Mouse (Mus musculus) heart, postnatal 0 days (tissue): ENCODE measurements around the gene Mfsd11. TPM values are rescaled to one million over a fixed set of nuclear protein-coding genes. Genes with fewer than 3 reads are reported as not detected.

Experiments used
- ATAC-seq: fragments of 200-750 bp; cut with Nextera tagmentation; 2 replicates; pipeline ENCODE4 v1.8.0; 2017; ENCODE audit warnings: low read depth, moderate number of reproducible peaks, moderate library complexity; ENCODE audit not compliant: insufficient read depth
- DNase-seq: peaks from one replicate; pipeline ENCODE4 v3.0.0-alpha.2; 2016; ENCODE audit warnings: low spot score
- H3K27ac ChIP-seq: fragments of 300-500 bp; sonication (generic); 2 replicates; pipeline ENCODE4 v1.5.1; 2014; ENCODE audit warnings: low read depth, mild to moderate bottlenecking
- H3K27me3 ChIP-seq: fragments of 300-500 bp; sonication (generic); 2 replicates; pipeline ENCODE4 v1.6.1; 2014; ENCODE audit warnings: low read length, mixed read lengths; ENCODE audit not compliant: control insufficient read depth, insufficient read depth
- H3K36me3 ChIP-seq: fragments of 300-500 bp; sonication (generic); replicated peaks from 2 replicates; pipeline ENCODE4 v1.6.1; 2014; ENCODE audit warnings: low read length, mixed read lengths; ENCODE audit not compliant: control insufficient read depth, insufficient read depth
- H3K4me1 ChIP-seq: fragments of 300-500 bp; sonication (generic); 2 replicates; pipeline ENCODE4 v1.6.1; 2014; ENCODE audit warnings: antibody characterized with exemption; ENCODE audit not compliant: control insufficient read depth, insufficient read depth
- H3K4me2 ChIP-seq: fragments of 300-500 bp; sonication (generic); 2 replicates; pipeline ENCODE4 v1.6.1; 2014; ENCODE audit warnings: low read depth, mild to moderate bottlenecking, low read length, moderate library complexity
- H3K4me3 ChIP-seq: fragments of 300-500 bp; sonication (generic); 2 replicates; pipeline ENCODE4 v1.5.1; 2014; ENCODE audit warnings: low read depth, low read length
- H3K9ac ChIP-seq: fragments of 300-500 bp; sonication (generic); replicated peaks from 2 replicates; pipeline ENCODE4 v1.6.1; 2014; ENCODE audit warnings: low read depth, low read length, mixed read lengths
- H3K9me3 ChIP-seq: fragments of 300-500 bp; sonication (generic); replicated peaks from 2 replicates; pipeline ENCODE4 v1.6.1; 2016; ENCODE audit warnings: low read length; ENCODE audit not compliant: control insufficient read depth
- CTCF ChIP-seq: IDR thresholded peaks from 2 replicates; pipeline ENCODE4 v1.5.1; 2016; ENCODE audit warnings: antibody characterized with exemption, control low read depth, low read depth
- EP300 ChIP-seq: IDR thresholded peaks from 2 replicates; pipeline ENCODE4 v1.6.1; 2016; ENCODE audit warnings: antibody characterized with exemption, low read depth
- WGBS: fragments of 180-500 bp; shearing (Covaris S2); extraction: QIAGEN DNeasy Blood & Tissue Kit; methylation state at CpG from one replicate; pipeline ENCODE4 v1.1.7; 2014; 5-methylcytosine and 5-hydroxymethylcytosine counted together
- polyA plus RNA-seq: library from polyadenylated mRNA; unstranded; fragments of >200 nt; fragmentation: Nextera tagmentation; extraction: Ambion mirVana; gene quantifications from 2 replicates; pipeline ENCODE4 v1.2.1, GENCODE M21; 2015
- total RNA-seq: library from RNA; depleted of rRNA; stranded (reverse); fragments of >200 nt; gene quantifications from 2 replicates; pipeline ENCODE4 v1.2.3, GENCODE M21; 2014; ENCODE audit warnings: low replicate concordance

The Mfsd11 gene
- total and polyA plus RNA-seq, 2 experiments from 2014 or later: 44.5 to 46.3 TPM

DNA sequence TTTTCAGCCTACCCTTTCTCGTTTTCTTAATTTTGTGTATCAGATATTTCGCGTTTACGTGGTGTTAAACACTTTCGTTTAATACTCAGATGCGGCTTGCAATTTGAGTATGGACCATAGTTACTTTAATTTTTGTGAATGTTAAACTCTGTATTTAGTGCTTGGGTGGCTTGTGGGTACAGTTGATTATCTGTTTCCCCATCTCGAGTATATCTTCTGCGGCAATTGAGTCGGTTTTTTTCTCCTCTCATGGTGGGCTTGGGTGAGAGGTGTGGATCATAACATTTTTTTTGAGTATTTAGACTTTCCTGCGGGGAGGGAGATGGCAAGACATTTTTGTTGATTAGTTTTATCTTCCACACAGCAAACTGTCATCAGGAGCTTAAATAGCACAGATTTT is 2.0 kb downstream of the Mfsd11 start:
- H3K4me3 ChIP-seq: peak overlapping the region; percentile 95
- peak overlapping the region; percentile 99 for H3K9ac ChIP-seq
- peak overlapping the region; percentile 99 for H3K27ac ChIP-seq
- no peak for DNase-seq
- no peak for TF ChIP-seq EP300
- no peak for TF ChIP-seq CTCF
- no peaks in the 10 kb centered on the region for H3K9me3 ChIP-seq
- peak overlapping the region; percentile 64 for H3K4me2 ChIP-seq
- H3K4me1 ChIP-seq: peaks cover 12% of the 10 kb centered on the region; the same call in 1 of the 2 replicates
- peaks cover 39% of the 10 kb centered on the region for H3K36me3 ChIP-seq
- H3K27me3 ChIP-seq: no peaks in the 10 kb centered on the region
- WGBS: 17% methylated on average over 10 of the region's 10 CpGs
- no peak for ATAC-seq

DNA sequence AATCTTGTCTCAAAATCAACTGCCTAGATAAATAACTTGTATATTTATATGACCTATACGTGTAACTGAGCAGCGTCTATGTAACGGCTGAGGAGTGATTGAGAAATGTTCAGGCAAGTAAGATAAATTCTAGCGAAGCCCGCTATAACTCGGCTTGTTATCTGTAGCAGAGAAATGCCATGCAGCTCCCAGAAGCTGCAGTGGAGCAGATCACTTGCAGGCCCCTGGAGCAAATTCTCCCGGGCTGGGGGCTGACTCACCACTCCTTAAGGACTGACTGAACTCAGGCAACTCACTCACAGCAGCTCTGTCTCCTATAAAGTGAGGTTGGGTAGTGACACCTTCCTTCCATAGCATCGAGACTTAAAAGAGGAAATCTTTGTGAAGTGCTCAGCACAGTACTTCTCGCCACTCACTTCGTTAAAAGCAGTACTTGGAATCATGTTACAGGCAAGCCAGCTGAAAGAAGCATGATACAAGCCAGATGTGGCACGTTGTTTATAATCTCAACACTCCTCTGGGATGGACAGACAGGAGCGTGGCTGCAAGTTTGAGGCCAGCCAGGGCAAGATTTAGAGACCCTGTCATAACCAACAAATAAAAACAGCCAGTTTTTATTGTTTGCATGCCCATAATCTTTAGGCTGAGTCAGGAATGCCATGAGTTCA is 5.1 kb downstream of the Mfsd11 start:
- no peak overlapping the region for H3K27ac ChIP-seq
- no peak overlapping the region for H3K9ac ChIP-seq
- DNase-seq (no peak), ATAC-seq (no peak)
- H3K36me3 ChIP-seq: peaks cover 48% of the 10 kb centered on the region
- H3K9me3 ChIP-seq: no peaks in the 10 kb centered on the region
- H3K4me2 ChIP-seq: no peak overlapping the region
- H3K4me1 ChIP-seq: peaks cover 9% of the 10 kb centered on the region; the same call in 1 of the 2 replicates
- no peaks in the 10 kb centered on the region for H3K27me3 ChIP-seq
- WGBS: 31% methylated on average over 12 of the region's 12 CpGs
- TF ChIP-seq CTCF (no peak), EP300 (no peak)
- H3K4me3 ChIP-seq: no peak overlapping the region

DNA sequence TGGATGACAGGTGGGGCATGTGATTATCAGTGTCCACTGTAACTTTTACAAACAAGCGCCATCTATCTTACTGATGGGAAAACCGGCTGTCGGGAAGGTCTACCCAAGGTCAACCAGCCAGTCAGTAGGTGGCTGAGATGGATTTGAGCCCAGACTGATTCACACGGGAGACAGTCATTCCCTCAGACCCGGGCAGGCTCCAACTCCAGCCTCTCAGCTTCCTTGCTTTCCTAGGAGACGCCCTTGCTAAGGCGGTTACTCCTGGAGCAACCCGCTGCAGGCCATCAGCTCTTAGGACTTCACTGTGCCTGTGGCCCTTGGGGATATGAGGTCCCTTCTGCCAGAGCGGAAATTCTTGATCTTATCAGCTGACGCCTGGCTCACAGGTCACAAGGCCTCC is 12.2 kb downstream of the Mfsd11 start:
- DNase-seq (peak; percentile 65), ATAC-seq (peak; percentile 67)
- Histone ChIP-seq H3K4me3 (no peak overlapping the region), H3K27ac (peak overlapping the region; percentile 83), H3K4me2 (no peak overlapping the region), H3K9me3 (no peaks in the 10 kb centered on the region), H3K36me3 (peaks cover 75% of the 10 kb centered on the region), H3K9ac (no peak overlapping the region), H3K4me1 (peaks cover 13% of the 10 kb centered on the region; the same call in 1 of the 2 replicates), H3K27me3 (no peaks in the 10 kb centered on the region)
- TF ChIP-seq CTCF (peak; percentile 17; the same call in 1 of the 2 replicates), EP300 (no peak)
- WGBS: 17% methylated on average over 10 of the region's 10 CpGs

DNA sequence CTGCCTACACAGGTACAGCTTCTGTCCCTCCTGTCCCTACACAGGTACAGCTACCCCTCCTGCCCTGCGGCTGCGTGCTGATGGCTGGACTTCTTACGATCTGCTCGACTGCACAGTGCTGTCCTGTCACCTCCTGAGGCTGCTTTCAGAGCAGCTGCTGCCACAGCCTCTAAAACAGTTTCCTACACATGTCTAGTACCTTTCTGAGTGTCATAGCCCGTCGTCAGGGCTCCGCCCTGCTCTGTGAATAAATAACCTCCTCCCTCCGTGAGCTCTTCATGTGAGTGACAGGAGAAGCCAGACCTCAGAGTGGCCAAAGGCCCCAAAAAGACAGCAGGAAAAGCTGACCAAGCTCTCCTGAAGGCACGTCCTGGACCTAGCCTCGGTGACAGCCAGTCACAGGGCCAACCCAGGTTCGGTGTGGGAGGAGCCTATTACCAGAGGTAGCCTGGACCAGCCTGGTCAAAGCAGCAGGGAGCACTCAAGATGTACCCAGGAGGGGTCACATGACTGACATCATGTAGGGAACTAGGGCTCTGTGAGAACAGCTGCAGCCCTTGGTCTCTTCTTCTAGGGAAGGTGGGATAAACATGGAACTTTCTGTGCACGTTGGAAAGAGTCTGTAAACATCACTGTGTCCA is 13.8 kb downstream of the Mfsd11 start:
- WGBS: 73% methylated on average over 12 of the region's 12 CpGs
- ATAC-seq (no peak), DNase-seq (peak; percentile 3)
- no peaks in the 10 kb centered on the region for H3K27me3 ChIP-seq
- TF ChIP-seq EP300 (no peak), CTCF (no peak)
- no peak overlapping the region for H3K27ac ChIP-seq
- H3K4me1 ChIP-seq: peaks cover 13% of the 10 kb centered on the region; the same call in 1 of the 2 replicates
- peaks cover 67% of the 10 kb centered on the region for H3K36me3 ChIP-seq
- H3K9ac ChIP-seq: no peak overlapping the region
- H3K9me3 ChIP-seq: no peaks in the 10 kb centered on the region
- H3K4me3 ChIP-seq: no peak overlapping the region
- H3K4me2 ChIP-seq: no peak overlapping the region

DNA sequence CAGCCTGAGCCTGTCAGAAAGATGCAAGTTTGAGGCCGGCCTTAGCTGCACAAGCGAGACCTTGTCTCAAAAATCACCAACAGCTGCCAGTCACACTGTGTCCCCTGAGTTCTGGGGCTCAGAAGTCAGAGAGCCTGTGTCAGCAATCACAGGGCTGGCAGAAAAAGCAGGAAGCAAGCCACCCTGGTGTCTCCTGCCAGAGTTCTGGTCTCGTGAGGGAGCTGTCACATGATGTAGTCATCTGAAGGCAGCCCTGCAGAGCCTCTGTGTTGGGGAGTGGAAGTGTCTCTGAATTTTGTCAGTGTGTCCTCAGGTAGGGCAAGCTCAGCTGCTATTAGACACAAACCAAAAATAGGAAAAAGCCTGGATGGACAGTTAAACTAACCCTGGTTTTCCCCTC is 15.9 kb downstream of the Mfsd11 start:
- TF ChIP-seq EP300: peak; percentile 72
- no peak for TF ChIP-seq CTCF
- peaks cover 64% of the 10 kb centered on the region for H3K36me3 ChIP-seq
- peak; percentile 81 for DNase-seq
- H3K4me3 ChIP-seq: no peak overlapping the region
- ATAC-seq: peak; percentile 77
- 34% methylated on average over 3 of the region's 3 CpGs for WGBS
- H3K9me3 ChIP-seq: no peaks in the 10 kb centered on the region
- H3K9ac ChIP-seq: no peak overlapping the region
- peaks cover 13% of the 10 kb centered on the region; the same call in 1 of the 2 replicates for H3K4me1 ChIP-seq
- no peak overlapping the region for H3K4me2 ChIP-seq
- peak overlapping the region; percentile 52 for H3K27ac ChIP-seq
- no peaks in the 10 kb centered on the region for H3K27me3 ChIP-seq
